Mouse (Mus musculus): ENCODE measurements around the gene Dcbld1. TPM values are rescaled to one million over a fixed set of nuclear protein-coding genes. Genes with fewer than 3 reads are reported as not detected.
A peak's percentile ranks its signal among the peaks of the same experiment; 100 is the strongest.
"Not testable (repeated sequence)": the region's sequence is repeated elsewhere in the genome, so short reads cannot be mapped to it uniquely, and the experiment has no call there.

Gene Dcbld1
- polyA plus RNA-seq, 1 experiment from 2014 or later: 4.4 TPM

- WGBS (ENCODE audit: insufficient replicate concordance): 70% methylated on average over 5 of the region's 5 CpGs
- H3K4me3 ChIP-seq (replicated peaks): no peak overlapping the region
- no peaks in the 10 kb centered on the region for H3K4me1 ChIP-seq (replicated peaks)
- no peaks in the 10 kb centered on the region for H3K27me3 ChIP-seq
- ATAC-seq (ENCODE audit: insufficient read depth): no peak
- H3K36me3 ChIP-seq (replicated peaks): no peaks in the 10 kb centered on the region
- H3K4me2 ChIP-seq: no peak overlapping the region
- H3K9ac ChIP-seq: no peak overlapping the region
- H3K27ac ChIP-seq (replicated peaks): no peak overlapping the region
- no peaks in the 10 kb centered on the region for H3K9me3 ChIP-seq (replicated peaks)
These were observed 30.7 kb downstream of the Dcbld1 start for GRCm38 (mm10) chr10:52264162-52264561.

GRCm38 (mm10) chr10:52268879-52269278 is 35.5 kb downstream of the Dcbld1 start:
- 37% methylated on average over 5 of the region's 5 CpGs for WGBS (ENCODE audit: insufficient replicate concordance)
- H3K27me3 ChIP-seq: no peaks in the 10 kb centered on the region
- no peak overlapping the region for H3K9ac ChIP-seq
- H3K4me2 ChIP-seq: no peak overlapping the region
- H3K4me1 ChIP-seq (replicated peaks): no peaks in the 10 kb centered on the region
- no peak overlapping the region for H3K27ac ChIP-seq (replicated peaks)
- no peaks in the 10 kb centered on the region for H3K36me3 ChIP-seq (replicated peaks)
- H3K4me3 ChIP-seq (replicated peaks): no peak overlapping the region
- no peak for ATAC-seq (ENCODE audit: insufficient read depth)
- H3K9me3 ChIP-seq (replicated peaks): no peaks in the 10 kb centered on the region

- no peak overlapping the region for H3K4me2 ChIP-seq
- no peak for ATAC-seq (ENCODE audit: insufficient read depth)
- H3K9ac ChIP-seq: no peak overlapping the region
- WGBS (ENCODE audit: insufficient replicate concordance): 20% methylated on average over 5 of the region's 5 CpGs
- no peaks in the 10 kb centered on the region for H3K9me3 ChIP-seq (replicated peaks)
- H3K4me1 ChIP-seq (replicated peaks): no peaks in the 10 kb centered on the region
- no peaks in the 10 kb centered on the region for H3K36me3 ChIP-seq (replicated peaks)
- H3K27ac ChIP-seq (replicated peaks): no peak overlapping the region
- H3K27me3 ChIP-seq: no peaks in the 10 kb centered on the region
- H3K4me3 ChIP-seq (replicated peaks): no peak overlapping the region
These were observed 38.0 kb downstream of the Dcbld1 start for GRCm38 (mm10) chr10:52271385-52271784.

DNA sequence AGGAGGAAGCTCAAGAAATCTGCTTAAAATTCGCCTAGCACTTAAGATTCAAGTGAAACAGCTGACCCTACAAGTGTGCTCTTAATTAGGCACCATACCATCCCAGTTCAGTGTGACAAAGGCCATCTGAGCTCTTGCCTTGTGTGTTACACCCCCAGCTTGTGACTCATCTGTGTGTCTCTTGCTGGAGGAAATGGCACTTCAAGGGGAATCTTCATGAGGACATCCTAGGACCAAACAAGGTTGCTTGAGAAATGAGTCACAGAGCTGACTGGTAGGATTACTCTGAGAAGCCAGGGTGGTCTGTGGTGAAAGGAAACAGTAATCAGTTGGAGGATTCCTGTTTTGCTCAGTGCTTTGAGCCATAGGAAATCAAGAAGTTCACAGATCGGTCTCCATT is 39.6 kb downstream of the Dcbld1 start:
- Histone ChIP-seq H3K9ac (no peak overlapping the region), H3K4me1 (replicated peaks) (no peaks in the 10 kb centered on the region), H3K27ac (replicated peaks) (no peak overlapping the region), H3K36me3 (replicated peaks) (no peaks in the 10 kb centered on the region), H3K27me3 (no peaks in the 10 kb centered on the region), H3K4me3 (replicated peaks) (no peak overlapping the region), H3K4me2 (no peak overlapping the region), H3K9me3 (replicated peaks) (no peaks in the 10 kb centered on the region)
- peak; percentile 43; the same call in 1 of the 2 replicates for ATAC-seq (ENCODE audit: insufficient read depth)
- 40% methylated on average over 2 of the region's 2 CpGs for WGBS (ENCODE audit: insufficient replicate concordance)

GRCm38 (mm10) chr10:52274001-52274909 is 40.8 kb downstream of the Dcbld1 start:
- Histone ChIP-seq H3K36me3 (replicated peaks) (no peaks in the 10 kb centered on the region), H3K4me2 (no peak overlapping the region), H3K4me3 (replicated peaks) (no peak overlapping the region), H3K27me3 (no peaks in the 10 kb centered on the region), H3K9ac (no peak overlapping the region), H3K9me3 (replicated peaks) (no peaks in the 10 kb centered on the region), H3K4me1 (replicated peaks) (no peaks in the 10 kb centered on the region), H3K27ac (replicated peaks) (no peak overlapping the region)
- ATAC-seq (ENCODE audit: insufficient read depth): no peak
- 59% methylated on average over 8 of the region's 8 CpGs for WGBS (ENCODE audit: insufficient replicate concordance)

- Histone ChIP-seq H3K4me3 (replicated peaks) (no peak overlapping the region), H3K27me3 (no peaks in the 10 kb centered on the region), H3K9ac (no peak overlapping the region), H3K27ac (replicated peaks) (no peak overlapping the region), H3K9me3 (replicated peaks) (no peaks in the 10 kb centered on the region), H3K36me3 (replicated peaks) (no peaks in the 10 kb centered on the region), H3K4me2 (no peak overlapping the region), H3K4me1 (replicated peaks) (no peaks in the 10 kb centered on the region)
- 48% methylated on average over 15 of the region's 15 CpGs for WGBS (ENCODE audit: insufficient replicate concordance)
- ATAC-seq (ENCODE audit: insufficient read depth): peak; percentile 56
These were observed 41.6 kb downstream of the Dcbld1 start for GRCm38 (mm10) chr10:52274910-52275604.

DNA sequence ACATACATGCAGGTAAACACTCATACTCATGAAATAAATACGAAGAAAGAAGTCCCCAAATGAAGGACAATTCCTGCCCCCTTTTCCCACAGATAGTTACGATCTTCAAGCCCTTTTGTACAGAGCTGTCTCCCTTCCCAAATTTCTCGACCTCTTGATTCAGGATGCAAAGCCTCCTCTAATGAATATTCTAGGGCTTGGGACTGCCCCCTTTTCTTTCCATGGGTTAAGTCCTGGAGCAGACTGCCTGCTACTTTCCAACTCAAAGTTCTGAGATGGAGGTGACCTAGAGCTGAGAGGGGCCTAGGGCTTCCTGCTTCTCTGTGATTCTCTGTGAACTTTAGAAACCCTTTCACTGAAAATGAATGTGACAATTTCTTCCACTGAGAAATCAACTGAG is 43.2 kb downstream of the Dcbld1 start:
- Histone ChIP-seq H3K9ac (no peak overlapping the region), H3K36me3 (replicated peaks) (no peaks in the 10 kb centered on the region), H3K27me3 (no peaks in the 10 kb centered on the region), H3K4me2 (no peak overlapping the region), H3K9me3 (replicated peaks) (no peaks in the 10 kb centered on the region), H3K27ac (replicated peaks) (no peak overlapping the region), H3K4me1 (replicated peaks) (no peaks in the 10 kb centered on the region), H3K4me3 (replicated peaks) (no peak overlapping the region)
- WGBS (ENCODE audit: insufficient replicate concordance): 60% methylated on average over 3 of the region's 3 CpGs
- ATAC-seq (ENCODE audit: insufficient read depth): no peak

DNA sequence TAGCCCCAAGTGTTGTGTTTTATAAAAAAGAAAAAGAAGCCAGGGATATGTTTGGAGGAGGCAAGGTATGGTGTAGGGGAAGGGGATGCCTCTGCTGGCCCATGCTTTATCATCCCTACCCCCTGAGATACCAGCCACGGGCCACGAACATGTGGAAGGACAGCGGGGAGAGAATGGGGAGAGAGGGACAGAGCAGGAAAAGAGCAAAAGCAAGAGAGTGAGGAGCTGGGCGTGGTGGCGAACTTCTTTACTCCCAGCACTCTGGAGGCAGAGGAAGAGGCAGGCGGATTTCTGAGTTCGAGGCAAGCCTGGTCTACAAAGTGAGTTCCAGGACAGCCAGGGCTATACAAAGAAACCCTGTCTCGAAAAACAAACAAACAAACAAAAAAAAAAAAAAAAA is 44.1 kb downstream of the Dcbld1 start:
- ATAC-seq (ENCODE audit: insufficient read depth); H3K4me1 ChIP-seq (replicated peaks); H3K4me3 ChIP-seq (replicated peaks); H3K27me3 ChIP-seq; H3K4me2 ChIP-seq; H3K27ac ChIP-seq (replicated peaks); H3K9ac ChIP-seq; H3K9me3 ChIP-seq (replicated peaks); H3K36me3 ChIP-seq (replicated peaks): not testable (repeated sequence)
- WGBS (ENCODE audit: insufficient replicate concordance): 58% methylated on average over 8 of the region's 8 CpGs

DNA sequence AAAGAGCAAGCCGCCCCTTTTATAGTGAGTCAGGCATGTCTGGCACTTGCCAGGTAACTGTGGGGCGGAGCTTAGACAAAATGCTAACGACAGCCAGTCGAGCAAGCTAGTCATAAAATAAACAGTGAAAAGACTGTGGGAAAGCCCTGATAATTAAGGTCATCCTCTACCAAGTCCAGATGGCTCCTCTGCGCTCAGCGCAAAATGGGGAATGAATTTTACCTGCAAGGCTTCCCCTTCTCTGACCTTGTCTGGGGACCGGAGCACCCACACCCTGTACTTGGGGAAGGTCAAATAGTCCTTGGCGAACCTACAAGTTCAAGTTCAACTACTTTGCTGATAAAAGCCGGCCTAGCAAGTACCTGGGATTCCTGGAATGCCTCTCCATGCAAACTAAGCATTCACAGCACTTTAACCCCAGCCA is 44.6 kb downstream of the Dcbld1 start:
- H3K27ac ChIP-seq (replicated peaks): no peak overlapping the region
- no peak overlapping the region for H3K4me3 ChIP-seq (replicated peaks)
- ATAC-seq (ENCODE audit: insufficient read depth): no peak
- no peaks in the 10 kb centered on the region for H3K36me3 ChIP-seq (replicated peaks)
- no peak overlapping the region for H3K4me2 ChIP-seq
- H3K27me3 ChIP-seq: no peaks in the 10 kb centered on the region
- no peaks in the 10 kb centered on the region for H3K4me1 ChIP-seq (replicated peaks)
- H3K9ac ChIP-seq: no peak overlapping the region
- WGBS (ENCODE audit: insufficient replicate concordance): 62% methylated on average over 9 of the region's 9 CpGs
- H3K9me3 ChIP-seq (replicated peaks): no peaks in the 10 kb centered on the region

DNA sequence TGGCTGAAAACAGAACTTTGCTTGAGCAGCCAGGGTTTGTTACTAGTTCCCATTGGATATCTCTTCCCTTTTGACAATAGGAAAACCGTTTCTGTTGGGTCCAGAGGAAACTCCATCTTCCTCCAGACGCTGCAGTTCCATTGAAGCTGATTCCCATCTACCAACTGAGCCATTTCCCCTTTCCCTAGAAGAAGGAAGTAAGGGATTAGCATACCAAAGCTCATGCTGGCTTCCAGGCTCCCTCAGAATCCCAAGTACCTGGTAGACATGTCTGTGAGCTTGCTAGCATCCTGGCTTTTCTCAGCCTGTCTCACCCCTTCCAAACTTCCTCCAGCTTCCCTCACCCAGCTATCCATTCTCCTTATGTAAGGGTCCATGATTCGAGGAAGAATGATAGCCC is 45.4 kb downstream of the Dcbld1 start:
- H3K4me3 ChIP-seq (replicated peaks): no peak overlapping the region
- 35% methylated on average over 3 of the region's 3 CpGs for WGBS (ENCODE audit: insufficient replicate concordance)
- H3K27ac ChIP-seq (replicated peaks): no peak overlapping the region
- no peaks in the 10 kb centered on the region for H3K9me3 ChIP-seq (replicated peaks)
- H3K4me1 ChIP-seq (replicated peaks): no peaks in the 10 kb centered on the region
- no peak overlapping the region for H3K4me2 ChIP-seq
- no peaks in the 10 kb centered on the region for H3K27me3 ChIP-seq
- no peaks in the 10 kb centered on the region for H3K36me3 ChIP-seq (replicated peaks)
- ATAC-seq (ENCODE audit: insufficient read depth): no peak
- no peak overlapping the region for H3K9ac ChIP-seq

- no peak overlapping the region for H3K4me2 ChIP-seq
- no peak for ATAC-seq (ENCODE audit: insufficient read depth)
- no peaks in the 10 kb centered on the region for H3K9me3 ChIP-seq (replicated peaks)
- no peaks in the 10 kb centered on the region for H3K36me3 ChIP-seq (replicated peaks)
- H3K27me3 ChIP-seq: no peaks in the 10 kb centered on the region
- H3K9ac ChIP-seq: no peak overlapping the region
- H3K27ac ChIP-seq (replicated peaks): no peak overlapping the region
- no peak overlapping the region for H3K4me3 ChIP-seq (replicated peaks)
- 0 out of 2 replicates have a peak, but pooled peaks cover 3% of the 10 kb centered on the region for H3K4me1 ChIP-seq (replicated peaks)
- 67% methylated on average over 4 of the region's 4 CpGs for WGBS (ENCODE audit: insufficient replicate concordance)
These were observed 46.5 kb downstream of the Dcbld1 start for GRCm38 (mm10) chr10:52279876-52280275.

Data from liver, embryonic 15.5 days (tissue).